Mouse (Mus musculus) neural tube, embryonic 14.5 days (tissue): Measurements from ENCODE around the gene Cplx2. TPM values are rescaled to one million over a fixed set of nuclear protein-coding genes. Genes with fewer than 3 reads are reported as not detected.

Experiments
- ATAC-seq: fragments of 200-750 bp; cut with Nextera tagmentation; 2 replicates; pipeline ENCODE4 v1.8.0; 2017; ENCODE audit warnings: low read depth, mild to moderate bottlenecking, moderate TSS enrichment, moderate library complexity
- H3K27ac ChIP-seq: fragments of 300-500 bp; sonication (generic); 2 replicates; pipeline ENCODE4 v1.5.1; 2014; ENCODE audit warnings: low read depth, mild to moderate bottlenecking, control low read depth, low read length, moderate library complexity, mixed read lengths
- H3K27me3 ChIP-seq: fragments of 300-500 bp; sonication (generic); 2 replicates; pipeline ENCODE4 v1.6.1; 2014; ENCODE audit warnings: low read length; ENCODE audit not compliant: control insufficient read depth, insufficient read depth
- H3K36me3 ChIP-seq: fragments of 300-500 bp; sonication (generic); 2 replicates; pipeline ENCODE4 v1.6.1; 2014; ENCODE audit warnings: low read length, mixed read lengths; ENCODE audit not compliant: control insufficient read depth, insufficient read depth
- H3K4me1 ChIP-seq: fragments of 300-500 bp; sonication (generic); 2 replicates; pipeline ENCODE4 v1.6.1; 2014; ENCODE audit warnings: low read length; ENCODE audit not compliant: control insufficient read depth, insufficient read depth
- H3K4me2 ChIP-seq: fragments of 300-500 bp; sonication (generic); 2 replicates; pipeline ENCODE4 v1.6.1; 2014; ENCODE audit warnings: mild to moderate bottlenecking, low read depth, low read length, control low read depth
- H3K4me3 ChIP-seq: fragments of 300-500 bp; sonication (generic); 2 replicates; pipeline ENCODE4 v1.5.1; 2014; ENCODE audit warnings: low read depth, low read length, control low read depth, mixed read lengths
- H3K9ac ChIP-seq: fragments of 300-500 bp; sonication (generic); replicated peaks from 2 replicates; pipeline ENCODE4 v1.6.1; 2014; ENCODE audit warnings: low read depth, mild to moderate bottlenecking, control low read depth, low read length, mixed read lengths
- H3K9me3 ChIP-seq: fragments of 300-500 bp; sonication (generic); 2 replicates; pipeline ENCODE4 v1.6.1; 2016; ENCODE audit warnings: low read length; ENCODE audit not compliant: control insufficient read depth
- WGBS: fragments of 180-500 bp; shearing (Covaris S2); extraction: QIAGEN DNeasy Blood & Tissue Kit; methylation state at CpG from one replicate; pipeline ENCODE4 v1.1.7; 2014; 5-methylcytosine and 5-hydroxymethylcytosine counted together
- polyA plus RNA-seq: library from polyadenylated mRNA; unstranded; fragments of >200 nt; fragmentation: Nextera tagmentation; extraction: Ambion mirVana; gene quantifications from 2 replicates; pipeline ENCODE4 v1.2.1, GENCODE M21; 2014

Cplx2 gene
- polyA plus RNA-seq, 1 experiment from 2014 or later: 24.1 TPM

DNA sequence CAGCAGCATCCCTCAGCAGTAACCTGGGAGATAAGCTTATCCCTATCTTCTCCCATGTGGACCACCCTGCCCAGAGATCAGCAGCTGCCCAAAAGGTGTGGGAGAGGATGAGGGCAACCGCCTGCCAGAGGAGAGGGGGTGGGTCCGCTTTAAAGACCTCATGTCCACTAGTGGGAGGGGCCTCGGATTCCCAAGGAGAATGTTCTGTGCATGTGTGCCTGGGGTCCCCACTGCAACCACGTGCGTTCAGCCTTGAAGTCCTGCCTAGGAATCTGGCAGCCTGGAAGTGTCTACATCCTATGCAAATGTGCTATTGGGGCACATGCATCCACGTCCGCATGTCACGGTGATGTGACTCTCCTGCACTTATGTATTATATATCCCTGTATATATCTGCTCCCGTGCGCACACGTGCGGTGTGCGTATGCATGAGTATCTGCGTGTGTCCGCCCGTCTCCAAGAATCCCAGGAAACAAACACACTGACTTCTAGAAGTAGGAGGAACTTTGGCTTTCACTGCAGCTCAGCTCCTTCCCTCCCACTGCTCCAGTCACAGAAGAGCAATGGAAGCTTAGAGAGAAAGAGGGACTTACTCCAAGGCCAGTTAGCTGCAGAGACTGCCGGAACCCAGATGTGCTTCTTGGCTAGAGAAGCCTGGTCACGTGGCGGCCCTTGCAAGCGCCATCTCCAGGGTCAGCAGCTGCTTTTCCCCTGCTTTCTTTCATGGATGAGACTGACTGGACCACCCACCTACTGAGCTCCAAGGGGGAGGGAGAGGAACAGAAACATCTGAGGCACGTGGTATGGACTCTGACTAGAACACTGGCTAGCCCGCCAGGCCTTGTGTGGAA, 39.1 kb upstream of the Cplx2 start:
- peaks cover 14% of the 10 kb centered on the region; the same call in 1 of the 2 replicates for H3K4me1 ChIP-seq
- H3K4me3 ChIP-seq: no peak overlapping the region
- H3K36me3 ChIP-seq: no peaks in the 10 kb centered on the region
- 66% methylated on average over 22 of the region's 22 CpGs for WGBS
- no peaks in the 10 kb centered on the region for H3K9me3 ChIP-seq
- H3K27ac ChIP-seq: no peak overlapping the region
- ATAC-seq: peak; percentile 28; the same call in 1 of the 2 replicates
- H3K4me2 ChIP-seq: no peak overlapping the region
- no peaks in the 10 kb centered on the region for H3K27me3 ChIP-seq
- no peak overlapping the region for H3K9ac ChIP-seq

- 80% methylated on average over 8 of the region's 8 CpGs for WGBS
- ATAC-seq: no peak
These were observed 38.1 kb upstream of the Cplx2 start for GRCm38 (mm10) chr13:54332921-54333477.

GRCm38 (mm10) chr13:54337058-54337457, 34.1 kb upstream of the Cplx2 start:
- Histone ChIP-seq H3K27ac (no peak overlapping the region), H3K4me2 (no peak overlapping the region), H3K9ac (no peak overlapping the region), H3K27me3 (no peaks in the 10 kb centered on the region), H3K9me3 (no peaks in the 10 kb centered on the region), H3K4me3 (no peak overlapping the region), H3K4me1 (no peaks in the 10 kb centered on the region), H3K36me3 (no peaks in the 10 kb centered on the region)
- 74% methylated on average over 6 of the region's 6 CpGs for WGBS
- no peak for ATAC-seq

More at GRCm38 (mm10) chr13:54332921-54333477, 38.1 kb upstream of the Cplx2 start:
- no peaks in the 10 kb centered on the region for H3K36me3 ChIP-seq
- no peak overlapping the region for H3K9ac ChIP-seq
- H3K27ac ChIP-seq: no peak overlapping the region
- H3K4me2 ChIP-seq: no peak overlapping the region
- H3K4me1 ChIP-seq: peaks cover 12% of the 10 kb centered on the region; the same call in 1 of the 2 replicates
- no peaks in the 10 kb centered on the region for H3K9me3 ChIP-seq
- H3K27me3 ChIP-seq: no peaks in the 10 kb centered on the region
- H3K4me3 ChIP-seq: no peak overlapping the region

GRCm38 (mm10) chr13:54337541-54337940, 33.6 kb upstream of the Cplx2 start:
- H3K27me3 ChIP-seq: no peaks in the 10 kb centered on the region
- no peaks in the 10 kb centered on the region for H3K9me3 ChIP-seq
- no peak overlapping the region for H3K9ac ChIP-seq
- H3K4me3 ChIP-seq: no peak overlapping the region
- WGBS: 92% methylated on average over 7 of the region's 7 CpGs
- ATAC-seq: no peak
- no peaks in the 10 kb centered on the region for H3K36me3 ChIP-seq
- no peak overlapping the region for H3K27ac ChIP-seq
- no peaks in the 10 kb centered on the region for H3K4me1 ChIP-seq
- no peak overlapping the region for H3K4me2 ChIP-seq

- WGBS: 92% methylated on average over 5 of the region's 5 CpGs
- Histone ChIP-seq H3K4me1 (no peaks in the 10 kb centered on the region), H3K27ac (no peak overlapping the region), H3K4me3 (no peak overlapping the region), H3K27me3 (no peaks in the 10 kb centered on the region), H3K36me3 (no peaks in the 10 kb centered on the region), H3K4me2 (no peak overlapping the region), H3K9me3 (no peaks in the 10 kb centered on the region), H3K9ac (no peak overlapping the region)
- no peak for ATAC-seq
These were observed 32.3 kb upstream of the Cplx2 start for GRCm38 (mm10) chr13:54338815-54339214.

DNA sequence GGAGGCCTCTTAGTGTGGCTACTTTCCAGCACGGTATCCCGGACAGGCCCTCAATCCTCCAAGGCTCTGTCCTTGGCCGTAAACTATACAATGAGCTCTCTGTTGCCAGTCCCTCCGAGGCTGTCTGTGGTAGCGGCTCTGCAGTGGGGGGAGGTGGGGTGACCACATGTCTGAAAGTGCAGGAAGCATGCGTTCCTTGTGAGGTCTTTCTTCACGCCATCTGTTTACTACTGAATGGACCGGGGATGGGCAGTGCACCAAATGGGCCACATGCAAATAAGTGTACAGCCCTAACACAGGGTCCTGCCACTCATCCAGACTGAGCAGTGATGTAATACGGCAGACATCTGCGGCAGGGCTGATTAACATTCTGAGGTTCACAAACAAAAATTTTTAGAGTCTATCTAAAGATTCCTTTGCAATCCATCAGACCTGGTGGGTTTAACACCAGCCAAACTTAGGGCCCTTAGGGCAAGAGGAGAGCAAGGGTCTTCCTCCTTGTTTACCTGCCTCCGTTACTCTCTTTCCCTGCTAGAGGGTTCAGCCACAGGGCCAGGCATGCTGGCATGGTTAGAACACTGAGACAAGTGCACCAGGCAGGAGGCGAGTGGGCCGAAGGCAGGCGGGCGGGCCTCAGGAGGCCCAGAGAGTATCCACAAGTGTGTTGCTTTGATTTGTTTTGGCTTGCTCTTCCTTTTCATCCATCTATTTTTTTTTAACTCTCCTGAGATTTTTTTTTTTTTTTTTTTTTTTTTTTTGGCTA, 25.1 kb upstream of the Cplx2 start:
- peak; percentile 73; the same call in 1 of the 2 replicates for ATAC-seq
- Histone ChIP-seq H3K4me2 (no peak overlapping the region), H3K4me3 (no peak overlapping the region), H3K36me3 (no peaks in the 10 kb centered on the region), H3K9me3 (no peaks in the 10 kb centered on the region), H3K27ac (no peak overlapping the region), H3K4me1 (no peaks in the 10 kb centered on the region), H3K27me3 (no peaks in the 10 kb centered on the region), H3K9ac (no peak overlapping the region)
- WGBS: 35% methylated on average over 15 of the region's 15 CpGs

DNA sequence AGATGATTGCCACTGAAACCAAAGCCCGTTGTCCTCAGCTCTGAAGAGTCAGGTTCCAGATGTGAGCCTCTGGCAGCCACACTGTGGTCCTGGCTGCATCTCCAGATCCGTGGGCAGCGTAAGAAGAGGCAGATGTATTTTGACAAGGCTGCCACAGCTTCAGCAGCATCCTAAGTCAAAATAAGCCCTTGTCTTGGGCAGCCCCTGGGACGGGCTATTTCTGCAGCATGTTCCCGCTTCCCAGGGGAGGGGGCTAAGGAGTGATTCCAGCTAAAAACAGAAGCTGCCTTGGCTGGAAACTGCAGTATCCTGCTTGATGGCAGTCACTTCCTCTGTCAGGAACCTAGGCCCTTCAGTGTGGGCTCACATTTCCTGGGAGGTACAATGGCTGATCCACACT, 23.1 kb upstream of the Cplx2 start:
- H3K4me2 ChIP-seq: no peak overlapping the region
- no peak overlapping the region for H3K27ac ChIP-seq
- no peaks in the 10 kb centered on the region for H3K36me3 ChIP-seq
- H3K4me1 ChIP-seq: no peaks in the 10 kb centered on the region
- no peak overlapping the region for H3K9ac ChIP-seq
- no peak overlapping the region for H3K4me3 ChIP-seq
- 85% methylated on average over 5 of the region's 5 CpGs for WGBS
- ATAC-seq: no peak
- no peaks in the 10 kb centered on the region for H3K9me3 ChIP-seq
- no peaks in the 10 kb centered on the region for H3K27me3 ChIP-seq

DNA sequence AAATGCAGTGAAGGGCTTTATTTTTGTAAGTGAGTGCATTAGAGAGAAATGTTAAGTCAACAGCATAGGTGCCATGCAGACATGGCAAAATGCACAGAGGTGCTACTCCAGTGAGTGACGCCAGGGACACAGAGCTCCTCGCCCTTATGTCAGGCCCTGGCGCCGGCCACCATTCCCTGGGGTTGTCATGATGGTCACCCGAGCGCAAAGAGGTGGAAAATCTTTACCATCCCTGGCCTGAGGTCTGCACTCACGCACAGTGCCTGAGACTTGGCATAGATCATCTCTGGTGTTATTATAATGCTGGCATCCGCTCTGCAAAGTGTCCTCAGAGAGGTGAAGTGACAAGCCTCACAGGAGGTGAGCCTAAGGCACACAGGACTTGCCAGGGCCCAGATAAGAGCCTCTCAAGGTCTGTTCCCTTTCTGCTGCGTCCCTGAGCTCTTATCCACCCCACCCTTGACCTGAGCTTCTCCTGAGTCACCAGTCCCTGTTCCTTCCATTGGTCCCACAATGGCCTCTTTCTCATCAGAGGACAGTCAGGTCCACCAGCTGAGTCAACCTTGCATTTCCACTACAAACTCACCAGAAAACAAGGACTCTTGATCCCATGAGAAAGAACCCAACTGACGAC, 21.9 kb upstream of the Cplx2 start:
- WGBS: 88% methylated on average over 10 of the region's 10 CpGs
- H3K4me3 ChIP-seq: no peak overlapping the region
- no peaks in the 10 kb centered on the region for H3K27me3 ChIP-seq
- H3K9ac ChIP-seq: no peak overlapping the region
- no peak overlapping the region for H3K27ac ChIP-seq
- no peaks in the 10 kb centered on the region for H3K9me3 ChIP-seq
- no peaks in the 10 kb centered on the region for H3K36me3 ChIP-seq
- no peaks in the 10 kb centered on the region for H3K4me1 ChIP-seq
- ATAC-seq: no peak
- no peak overlapping the region for H3K4me2 ChIP-seq
